Mouse (Mus musculus): ENCODE measurements around the gene Rnasel. TPM values are rescaled to one million over a fixed set of nuclear protein-coding genes. Genes with fewer than 3 reads are reported as not detected.

Gene Rnasel
- total RNA-seq, 1 experiment: not detected

DNA sequence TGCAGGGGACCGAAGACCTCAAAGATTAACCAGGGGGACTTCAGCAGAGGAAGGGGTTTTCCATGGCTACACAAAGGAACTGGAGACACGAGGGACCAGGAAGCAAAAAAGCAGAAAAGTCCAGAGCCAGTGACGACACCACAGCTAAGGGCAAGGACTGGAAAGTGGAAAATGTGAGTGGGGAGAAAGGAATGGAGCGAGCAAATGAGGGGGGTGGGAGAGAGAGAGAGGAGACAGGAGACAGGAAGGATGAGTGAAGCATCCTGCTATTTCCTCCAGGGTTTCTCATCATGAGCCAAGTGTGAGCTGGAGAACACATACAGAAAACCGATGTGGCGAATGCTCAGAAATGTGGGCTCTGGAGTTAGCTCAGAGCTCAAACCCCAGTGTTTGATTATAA, 13.1 kb upstream of the Rnasel start:
- Histone ChIP-seq H3K4me1 (ENCODE audit: control insufficient read depth in 2 of 2, insufficient read depth in 2 of 2, low read length in 2 of 2, poor library complexity in 1 of 2) (peaks cover 0 to 11% of the 10 kb centered on the region in 2 experiments; a peak in 1 of 4 replicates), H3K9ac (ENCODE audit: insufficient read depth, low read depth, low read length, poor library complexity, severe bottlenecking) (no peak overlapping the region), H3K27ac (ENCODE audit: insufficient read depth, low read depth, low read length, poor library complexity, severe bottlenecking) (no peak overlapping the region), H3K4me3 (ENCODE audit: insufficient read depth in 1 of 2, low read depth in 1 of 2, low read length in 2 of 2, poor library complexity in 1 of 2, severe bottlenecking in 1 of 2) (no peak overlapping the region), H3K9me3 (ENCODE audit: control insufficient read depth, insufficient read depth, low read depth, low read length) (no peaks in the 10 kb centered on the region), H3K36me3 (ENCODE audit: control insufficient read depth, insufficient read depth, low read length, poor library complexity, severe bottlenecking) (no peaks in the 10 kb centered on the region)
- no peak for DNase-seq (ENCODE audit: low read depth, low spot score)
- TF ChIP-seq ZC3H11A (IDR thresholded peaks at IDR 0.05; ENCODE audit: borderline replicate concordance, low read depth, low read length) (no peak), CHD2 (IDR thresholded peaks at IDR 0.05; ENCODE audit: low read depth, low read length) (no peak), MAFK (IDR thresholded peaks at IDR 0.05; ENCODE audit: insufficient read depth, low read depth, low read length) (no peak), ZNF384 (IDR thresholded peaks at IDR 0.05; ENCODE audit: low read depth, low read length) (no peak), HCFC1 (IDR thresholded peaks at IDR 0.05; ENCODE audit: borderline replicate concordance, insufficient read depth, low read length) (no peak)
- in situ Hi-C loops (cut with MboI; ENCODE audit: low sequenced_read_pairs in 2 of 2, unreplicated experiment in 2 of 2): no loop called here

DNA sequence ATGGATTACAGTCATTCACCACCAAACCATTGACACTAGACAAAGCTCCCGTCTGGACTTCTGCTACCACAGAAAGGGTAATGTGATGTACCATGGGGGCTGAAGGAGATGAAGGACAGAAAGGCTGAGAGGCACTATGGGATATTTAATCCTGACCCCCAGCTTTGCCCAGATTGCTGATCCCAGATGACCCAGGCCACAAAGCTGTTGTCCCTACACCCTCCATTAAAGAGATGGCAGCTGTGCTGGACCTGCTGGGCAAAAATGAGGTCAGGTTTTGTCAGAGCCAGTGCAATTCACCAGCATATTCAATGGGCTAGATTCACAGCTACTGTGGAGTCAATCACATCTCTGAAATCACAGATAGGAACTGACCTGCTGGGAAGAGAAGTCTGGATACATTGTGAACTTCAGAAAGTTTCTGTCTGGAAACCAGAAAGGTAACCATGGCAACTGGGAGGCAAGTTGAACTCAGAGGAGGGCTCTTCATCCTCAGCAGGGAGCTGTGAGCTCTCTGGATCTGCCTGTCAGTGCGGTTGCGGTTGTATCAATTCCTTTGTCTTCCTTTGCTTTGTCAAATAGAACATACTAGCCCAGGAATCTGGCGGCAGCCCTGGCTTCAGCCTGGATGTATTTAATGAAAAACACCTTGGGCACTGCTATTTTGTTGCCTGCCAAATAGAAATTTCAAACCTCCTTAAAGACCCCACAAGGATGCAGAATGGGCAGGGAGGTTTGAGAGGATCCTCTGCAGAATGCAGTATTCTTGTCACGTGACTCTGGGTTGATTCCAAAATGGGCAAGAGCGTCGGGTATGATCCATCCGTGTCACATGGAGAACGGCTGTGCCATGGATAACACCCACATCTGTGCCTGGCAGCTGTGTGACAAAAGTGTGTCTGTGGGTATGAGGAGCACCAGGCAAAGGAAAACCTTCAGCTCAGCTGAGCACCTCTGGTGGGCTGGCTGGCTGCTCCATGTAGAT, 11.8 kb upstream of the Rnasel start:
- Histone ChIP-seq H3K9me3 (ENCODE audit: control insufficient read depth, insufficient read depth, low read depth, low read length) (no peaks in the 10 kb centered on the region), H3K36me3 (ENCODE audit: control insufficient read depth, insufficient read depth, low read length, poor library complexity, severe bottlenecking) (no peaks in the 10 kb centered on the region; the same call in 1 of the 2 replicates), H3K4me1 (ENCODE audit: control insufficient read depth in 2 of 2, insufficient read depth in 2 of 2, low read length in 2 of 2, poor library complexity in 1 of 2) (peaks cover 0 to 11% of the 10 kb centered on the region in 2 experiments; a peak in 1 of 4 replicates), H3K4me3 (ENCODE audit: insufficient read depth in 1 of 2, low read depth in 1 of 2, low read length in 2 of 2, poor library complexity in 1 of 2, severe bottlenecking in 1 of 2) (no peak overlapping the region), H3K27ac (ENCODE audit: insufficient read depth, low read depth, low read length, poor library complexity, severe bottlenecking) (no peak overlapping the region), H3K9ac (ENCODE audit: insufficient read depth, low read depth, low read length, poor library complexity, severe bottlenecking) (no peak overlapping the region)
- in situ Hi-C loops (cut with MboI; ENCODE audit: low sequenced_read_pairs in 2 of 2, unreplicated experiment in 2 of 2): no loop called here
- no peak for TF ChIP-seq ZC3H11A (IDR thresholded peaks at IDR 0.05; ENCODE audit: borderline replicate concordance, low read depth, low read length)
- no peak for TF ChIP-seq MAFK (IDR thresholded peaks at IDR 0.05; ENCODE audit: insufficient read depth, low read depth, low read length)
- TF ChIP-seq ZNF384 (IDR thresholded peaks at IDR 0.05; ENCODE audit: low read depth, low read length): no peak
- TF ChIP-seq CHD2 (IDR thresholded peaks at IDR 0.05; ENCODE audit: low read depth, low read length): no peak
- TF ChIP-seq HCFC1 (IDR thresholded peaks at IDR 0.05; ENCODE audit: borderline replicate concordance, insufficient read depth, low read length): no peak
- DNase-seq (ENCODE audit: low read depth, low spot score): no peak

GRCm38 (mm10) chr1:153739437-153740015, 9.7 kb upstream of the Rnasel start:
- TF ChIP-seq ZC3H11A (IDR thresholded peaks at IDR 0.05; ENCODE audit: borderline replicate concordance, low read depth, low read length): no peak
- TF ChIP-seq MAFK (IDR thresholded peaks at IDR 0.05; ENCODE audit: insufficient read depth, low read depth, low read length): no peak
- TF ChIP-seq HCFC1 (IDR thresholded peaks at IDR 0.05; ENCODE audit: borderline replicate concordance, insufficient read depth, low read length): no peak
- TF ChIP-seq CHD2 (IDR thresholded peaks at IDR 0.05; ENCODE audit: low read depth, low read length): no peak
- TF ChIP-seq ZNF384 (IDR thresholded peaks at IDR 0.05; ENCODE audit: low read depth, low read length): no peak
- DNase-seq (ENCODE audit: low read depth, low spot score): no peak
- peaks cover 10% of the 10 kb centered on the region; the same call in 1 of the 2 replicates for H3K36me3 ChIP-seq (ENCODE audit: control insufficient read depth, insufficient read depth, low read length, poor library complexity, severe bottlenecking)
- in situ Hi-C loops (cut with MboI; ENCODE audit: low sequenced_read_pairs in 2 of 2, unreplicated experiment in 2 of 2): no loop called here
- peaks cover 0 to 5% of the 10 kb centered on the region in 2 experiments; a peak in 1 of 4 replicates for H3K4me1 ChIP-seq (ENCODE audit: control insufficient read depth in 2 of 2, insufficient read depth in 2 of 2, low read length in 2 of 2, poor library complexity in 1 of 2)
- H3K9me3 ChIP-seq (ENCODE audit: control insufficient read depth, insufficient read depth, low read depth, low read length): no peaks in the 10 kb centered on the region
- no peak overlapping the region for H3K9ac ChIP-seq (ENCODE audit: insufficient read depth, low read depth, low read length, poor library complexity, severe bottlenecking)
- no peak overlapping the region for H3K27ac ChIP-seq (ENCODE audit: insufficient read depth, low read depth, low read length, poor library complexity, severe bottlenecking)
- peak overlapping the region; percentile 66 to 69; a peak in 3 of 4 replicates for H3K4me3 ChIP-seq (ENCODE audit: insufficient read depth in 1 of 2, low read depth in 1 of 2, low read length in 2 of 2, poor library complexity in 1 of 2, severe bottlenecking in 1 of 2)

DNA sequence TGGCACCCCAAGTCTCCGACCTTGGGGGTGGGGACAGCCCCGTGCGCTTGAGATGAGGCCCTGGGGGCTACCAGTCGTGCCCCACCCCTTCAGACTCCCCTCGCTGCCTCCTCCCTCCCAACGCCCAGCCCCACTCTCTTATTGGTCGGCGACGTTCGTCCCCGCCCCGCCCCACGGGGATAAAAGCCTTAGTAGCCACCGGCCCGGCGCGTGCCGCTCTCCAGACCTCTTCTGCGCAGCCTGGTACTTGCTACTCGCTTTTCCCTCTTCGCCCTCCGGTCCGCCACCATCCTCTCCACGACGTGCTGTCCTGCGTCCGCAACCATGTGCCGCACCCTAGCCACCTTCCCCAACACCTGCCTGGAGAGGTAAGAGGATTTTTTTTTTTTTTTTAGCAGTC, 9.1 kb upstream of the Rnasel start, which contains the start of gene Rgs16:
Rgs16 (plus strand) TSS at position 205 of the 400 bp plus-strand sequence.
- DNase-seq (ENCODE audit: low read depth, low spot score): peak; percentile 70
- Histone ChIP-seq H3K9me3 (ENCODE audit: control insufficient read depth, insufficient read depth, low read depth, low read length) (no peaks in the 10 kb centered on the region), H3K9ac (ENCODE audit: insufficient read depth, low read depth, low read length, poor library complexity, severe bottlenecking) (peak within 1 kb of the TSS; percentile 56), H3K27ac (ENCODE audit: insufficient read depth, low read depth, low read length, poor library complexity, severe bottlenecking) (no peak within 1 kb of the TSS), H3K4me3 (ENCODE audit: insufficient read depth in 1 of 2, low read depth in 1 of 2, low read length in 2 of 2, poor library complexity in 1 of 2, severe bottlenecking in 1 of 2) (peak within 1 kb of the TSS; percentile 66 to 69), H3K36me3 (ENCODE audit: control insufficient read depth, insufficient read depth, low read length, poor library complexity, severe bottlenecking) (peaks cover 10% of the 10 kb centered on the region; the same call in 1 of the 2 replicates), H3K4me1 (ENCODE audit: control insufficient read depth in 2 of 2, insufficient read depth in 2 of 2, low read length in 2 of 2, poor library complexity in 1 of 2) (peaks cover 0 to 5% of the 10 kb centered on the region in 2 experiments; a peak in 1 of 4 replicates)
- in situ Hi-C loops (cut with MboI; ENCODE audit: low sequenced_read_pairs in 2 of 2, unreplicated experiment in 2 of 2): no loop called here
- peak; percentile 78 for TF ChIP-seq ZNF384 (IDR thresholded peaks at IDR 0.05; ENCODE audit: low read depth, low read length)
- no peak for TF ChIP-seq ZC3H11A (IDR thresholded peaks at IDR 0.05; ENCODE audit: borderline replicate concordance, low read depth, low read length)
